Mouse (Mus musculus) limb, embryonic 10.5 days (tissue): Measurements from ENCODE around the gene Gadd45gip1. TPM values are rescaled to one million over a fixed set of nuclear protein-coding genes. Genes with fewer than 3 reads are reported as not detected.
A peak's percentile ranks its signal among the peaks of the same experiment; 100 is the strongest.

Source experiments
- DNase-seq: peaks from one replicate; pipeline ENCODE4 v3.0.0-alpha.2; 2017; ENCODE audit warnings: low spot score
- H3K27ac ChIP-seq: fragments of 300-500 bp; sonication (generic); 2 replicates; pipeline ENCODE4 v1.5.1; 2016; ENCODE audit warnings: mild to moderate bottlenecking
- H3K27me3 ChIP-seq: fragments of 300-500 bp; sonication (generic); 2 replicates; pipeline ENCODE4 v1.6.1; 2016; ENCODE audit warnings: low read depth, mild to moderate bottlenecking; ENCODE audit not compliant: poor library complexity, severe bottlenecking
- H3K36me3 ChIP-seq: fragments of 300-500 bp; sonication (generic); 2 replicates; pipeline ENCODE4 v1.6.1; 2016; ENCODE audit warnings: mild to moderate bottlenecking, moderate library complexity
- H3K4me1 ChIP-seq: fragments of 300-500 bp; sonication (generic); 2 replicates; pipeline ENCODE4 v1.6.1; 2016
- H3K4me3 ChIP-seq: fragments of 300-500 bp; sonication (generic); 2 replicates; pipeline ENCODE4 v1.5.1; 2016; ENCODE audit warnings: mild to moderate bottlenecking, moderate library complexity
- H3K9me3 ChIP-seq: fragments of 300-500 bp; sonication (generic); replicated peaks from 2 replicates; pipeline ENCODE4 v1.6.1; 2016; ENCODE audit warnings: mild to moderate bottlenecking
- WGBS: fragments of 180-500 bp; shearing (Covaris S2); methylation state at CpG from one replicate; pipeline ENCODE4 v1.1.7; 2016; 5-methylcytosine and 5-hydroxymethylcytosine counted together
- polyA plus RNA-seq: library from polyadenylated mRNA; unstranded; fragments of >200 nt; fragmentation: Nextera tagmentation; extraction: Ambion mirVana; gene quantifications from 2 replicates; pipeline ENCODE4 v1.2.1, GENCODE M21; 2016

Gene Gadd45gip1
- polyA plus RNA-seq, 1 experiment from 2014 or later: 51.7 TPM

DNA sequence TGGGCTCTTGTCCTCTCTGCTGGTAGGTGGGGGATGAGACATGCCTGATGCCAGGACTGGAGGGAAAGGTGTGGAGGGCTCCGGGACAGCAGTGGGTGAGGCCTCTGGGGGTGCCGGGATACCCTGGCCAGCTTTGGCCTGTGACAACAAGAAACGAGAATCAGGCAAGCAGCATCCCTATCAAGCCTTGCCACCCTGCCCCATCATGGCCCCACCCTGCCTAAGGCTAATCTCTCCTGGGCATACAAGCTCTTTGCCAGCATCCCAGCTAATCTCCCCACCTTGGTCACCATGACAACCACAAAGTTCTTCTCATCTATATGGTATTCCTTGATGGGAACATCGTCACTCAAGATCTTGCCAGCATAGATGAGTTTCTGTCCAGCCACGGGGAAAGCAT lies 7.2 kb downstream of the Gadd45gip1 start:
- Histone ChIP-seq H3K9me3 (no peaks in the 10 kb centered on the region), H3K27me3 (no peaks in the 10 kb centered on the region), H3K4me1 (peaks cover 50% of the 10 kb centered on the region), H3K27ac (peak overlapping the region; percentile 75; the same call in 1 of the 2 replicates), H3K36me3 (peaks cover 83% of the 10 kb centered on the region), H3K4me3 (no peak overlapping the region)
- 87% methylated on average over 5 of the region's 5 CpGs for WGBS
- DNase-seq: no peak

DNA sequence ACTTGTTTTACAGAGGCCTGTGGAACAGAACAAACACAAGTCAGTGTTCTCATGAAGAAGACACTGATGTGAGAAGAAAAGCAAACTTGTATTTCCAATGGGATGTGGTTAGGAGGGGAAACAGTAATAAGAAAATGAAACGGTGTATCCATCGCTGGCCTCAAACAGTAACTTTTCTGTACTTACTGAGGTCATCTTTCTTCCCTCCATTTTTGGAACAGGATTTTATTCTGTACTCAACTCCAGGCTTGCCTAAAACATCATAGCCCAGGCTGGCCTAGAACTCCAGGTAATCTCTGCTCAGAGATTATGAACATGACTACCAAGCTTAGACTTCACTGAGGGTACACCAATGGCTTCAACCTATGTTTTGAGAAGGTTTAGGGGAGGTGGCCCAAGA lies 8.1 kb downstream of the Gadd45gip1 start:
- DNase-seq: no peak
- Histone ChIP-seq H3K9me3 (no peaks in the 10 kb centered on the region), H3K36me3 (peaks cover 83% of the 10 kb centered on the region), H3K27ac (no peak overlapping the region), H3K27me3 (no peaks in the 10 kb centered on the region), H3K4me1 (peaks cover 56% of the 10 kb centered on the region), H3K4me3 (peak overlapping the region; percentile 77)
- WGBS: 95% methylated on average over 2 of the region's 2 CpGs

DNA sequence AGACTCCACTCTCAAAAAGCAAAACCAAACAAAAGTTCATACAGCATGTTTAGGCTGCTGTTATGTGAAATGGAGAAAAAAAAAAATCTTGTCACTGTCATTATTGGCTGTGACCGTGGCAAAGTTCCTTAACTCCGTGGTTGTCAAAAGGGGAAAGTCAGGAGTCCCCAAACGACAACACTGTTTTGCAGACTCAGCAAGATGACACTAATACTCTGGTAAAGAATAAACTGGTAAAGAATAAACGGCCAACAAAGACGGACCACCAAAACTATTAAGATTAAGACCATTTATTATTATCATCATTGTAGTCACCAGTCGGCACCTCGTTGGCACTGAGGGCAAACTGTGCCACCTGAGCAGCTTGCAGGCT lies 8.5 kb downstream of the Gadd45gip1 start:
- H3K4me1 ChIP-seq: peaks cover 60% of the 10 kb centered on the region

GRCm38 (mm10) chr8:84840248-84840999 lies 9.1 kb downstream of the Gadd45gip1 start, which contains the start of gene Rad23a:
Rad23a (minus strand) TSS chr8:84840665.
- Histone ChIP-seq H3K27ac (peak within 1 kb of the TSS; percentile 94), H3K27me3 (no peaks in the 10 kb centered on the region), H3K4me3 (peak within 1 kb of the TSS; percentile 77), H3K4me1 (peaks cover 62% of the 10 kb centered on the region), H3K9me3 (no peaks in the 10 kb centered on the region), H3K36me3 (peaks cover 84% of the 10 kb centered on the region)
- under 1% methylated on average over 48 of the region's 55 CpGs for WGBS
- DNase-seq: peak; percentile 95

More for the DNA sequence above, 8.5 kb downstream of the Gadd45gip1 start:
- H3K27me3 ChIP-seq: no peaks in the 10 kb centered on the region
- DNase-seq: no peak
- H3K4me3 ChIP-seq: peak overlapping the region; percentile 77
- peaks cover 83% of the 10 kb centered on the region for H3K36me3 ChIP-seq
- peak overlapping the region; percentile 94 for H3K27ac ChIP-seq
- no peaks in the 10 kb centered on the region for H3K9me3 ChIP-seq
- WGBS: 8% methylated on average over 7 of the region's 7 CpGs

GRCm38 (mm10) chr8:84841514-84841913 lies 10.2 kb downstream of the Gadd45gip1 start:
- Histone ChIP-seq H3K4me1 (peaks cover 54% of the 10 kb centered on the region), H3K4me3 (0 out of 2 replicates have a peak overlapping the region, but pooled peaks have one; percentile 14), H3K27me3 (no peaks in the 10 kb centered on the region), H3K27ac (no peak overlapping the region), H3K9me3 (no peaks in the 10 kb centered on the region), H3K36me3 (peaks cover 80% of the 10 kb centered on the region)
- 78% methylated on average over 1 of the region's 1 CpGs for WGBS
- DNase-seq: no peak

DNA sequence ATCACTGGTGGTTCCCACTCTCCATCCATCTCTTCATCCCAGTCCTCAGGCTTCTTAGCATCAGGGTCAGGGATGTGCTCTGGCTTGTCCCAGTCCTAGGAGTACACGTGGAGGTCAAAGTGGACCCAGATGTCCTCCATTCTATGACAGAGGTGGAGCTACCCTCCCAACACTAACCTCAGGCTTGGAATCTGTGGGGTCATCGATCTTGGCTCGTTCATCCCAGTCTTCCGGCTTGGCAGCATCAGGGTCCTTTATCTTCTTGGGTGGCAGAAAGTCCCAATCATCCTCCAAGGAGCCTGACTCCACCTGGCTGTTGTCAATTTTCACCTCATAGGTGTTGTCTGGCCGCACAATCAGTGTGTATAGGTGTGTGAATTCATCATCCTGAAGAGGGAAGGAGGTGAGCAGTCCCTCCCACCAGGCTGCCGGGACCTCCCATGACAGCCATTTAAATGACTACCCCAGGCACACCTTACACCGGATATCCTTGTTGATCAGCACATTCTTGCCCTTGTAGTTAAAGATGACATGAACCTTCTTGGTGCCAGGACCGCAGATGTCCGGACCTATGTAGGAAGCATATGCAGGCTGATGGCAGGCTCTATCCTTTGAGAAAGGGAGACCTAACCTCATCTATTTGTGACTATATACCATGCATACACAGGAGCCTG lies 13.2 kb downstream of the Gadd45gip1 start:
- peaks cover 51% of the 10 kb centered on the region for H3K36me3 ChIP-seq
- H3K4me3 ChIP-seq: peak overlapping the region; percentile 95
- DNase-seq: no peak
- no peaks in the 10 kb centered on the region for H3K27me3 ChIP-seq
- H3K4me1 ChIP-seq: peaks cover 43% of the 10 kb centered on the region
- H3K9me3 ChIP-seq: no peaks in the 10 kb centered on the region
- H3K27ac ChIP-seq: no peak overlapping the region
- 89% methylated on average over 9 of the region's 9 CpGs for WGBS

GRCm38 (mm10) chr8:84845355-84846093 lies 14.2 kb downstream of the Gadd45gip1 start:
- DNase-seq: peak; percentile 55
- Histone ChIP-seq H3K36me3 (peaks cover 51% of the 10 kb centered on the region), H3K27ac (peak overlapping the region; percentile 94), H3K4me3 (peak overlapping the region; percentile 95), H3K9me3 (no peaks in the 10 kb centered on the region), H3K4me1 (peaks cover 39% of the 10 kb centered on the region), H3K27me3 (no peaks in the 10 kb centered on the region)
- 22% methylated on average over 12 of the region's 12 CpGs for WGBS

- Histone ChIP-seq H3K4me3 (peak overlapping the region; percentile 95), H3K4me1 (peaks cover 39% of the 10 kb centered on the region), H3K27me3 (no peaks in the 10 kb centered on the region), H3K9me3 (no peaks in the 10 kb centered on the region), H3K27ac (peak overlapping the region; percentile 94), H3K36me3 (peaks cover 49% of the 10 kb centered on the region)
- no peak for DNase-seq
- WGBS: under 1% methylated on average over 30 of the region's 30 CpGs
Observed at GRCm38 (mm10) chr8:84846094-84846721, 14.9 kb downstream of the Gadd45gip1 start.

GRCm38 (mm10) chr8:84846722-84847572 lies 15.6 kb downstream of the Gadd45gip1 start, which contains the start of gene Calr:
Calr (minus strand) TSS chr8:84846934.
- Histone ChIP-seq H3K4me3 (peak within 1 kb of the TSS; percentile 95), H3K4me1 (peaks cover 39% of the 10 kb centered on the region), H3K9me3 (no peaks in the 10 kb centered on the region), H3K36me3 (peaks cover 42% of the 10 kb centered on the region), H3K27me3 (no peaks in the 10 kb centered on the region), H3K27ac (peak within 1 kb of the TSS; percentile 94)
- peak; percentile 99 for DNase-seq
- under 1% methylated on average over 55 of the region's 55 CpGs for WGBS

GRCm38 (mm10) chr8:84847684-84848435 lies 16.5 kb downstream of the Gadd45gip1 start:
- 55% methylated on average over 6 of the region's 6 CpGs for WGBS
- peaks cover 32% of the 10 kb centered on the region for H3K36me3 ChIP-seq
- H3K4me3 ChIP-seq: peak overlapping the region; percentile 95
- no peaks in the 10 kb centered on the region for H3K9me3 ChIP-seq
- H3K27me3 ChIP-seq: no peaks in the 10 kb centered on the region
- no peak for DNase-seq
- peaks cover 35% of the 10 kb centered on the region for H3K4me1 ChIP-seq
- H3K27ac ChIP-seq: peak overlapping the region; percentile 94

GRCm38 (mm10) chr8:84856434-84856833 lies 25.1 kb downstream of the Gadd45gip1 start:
- DNase-seq: no peak
- 92% methylated on average over 3 of the region's 3 CpGs for WGBS
- peaks cover 25% of the 10 kb centered on the region for H3K36me3 ChIP-seq
- H3K9me3 ChIP-seq: no peaks in the 10 kb centered on the region
- peaks cover 12% of the 10 kb centered on the region for H3K4me1 ChIP-seq
- peak overlapping the region; percentile 93 for H3K4me3 ChIP-seq
- H3K27ac ChIP-seq: 0 out of 2 replicates have a peak overlapping the region, but pooled peaks have one; percentile 92
- no peaks in the 10 kb centered on the region for H3K27me3 ChIP-seq
